Mouse (Mus musculus) spleen, adult 18-20 months (tissue): ENCODE measurements at regions not wholly inside any gene's neighbourhood (a gene's known extent, or its start where the extent isn't known, plus 50 kb on each side); places are given as distances from the start of the nearest gene placed in this dataset.
A peak's percentile ranks its signal among the peaks of the same experiment; 100 is the strongest.

Experiments
- DNase-seq, 2 experiments: peaks; one replicate each; pipeline ENCODE4 v3.0.0; 2022; ENCODE audit warnings: mixed read lengths in 2 of 2

- peak in 1 of 2 experiments; percentile 1 for DNase-seq
Observed at GRCm38 (mm10) chr12:26885831-26886634, 417.0 kb downstream of the Cmpk2 start.

GRCm38 (mm10) chr12:26885083-26885482, 416.1 kb downstream of the Cmpk2 start:
- no peak for DNase-seq

GRCm38 (mm10) chr12:26884156-26884555, 415.2 kb downstream of the Cmpk2 start:
- DNase-seq, result no peak

- no peak for DNase-seq
Observed at GRCm38 (mm10) chr12:26877691-26878121, 408.7 kb downstream of the Cmpk2 start.

GRCm38 (mm10) chr12:26877284-26877683, 408.3 kb downstream of the Cmpk2 start:
- no peak for DNase-seq

GRCm38 (mm10) chr12:26872466-26872865, 403.5 kb downstream of the Cmpk2 start:
- no peak for DNase-seq

GRCm38 (mm10) chr12:26867731-26868130, 398.7 kb downstream of the Cmpk2 start:
- no peak for DNase-seq

- DNase-seq, result no peak
Observed at GRCm38 (mm10) chr12:26855091-26855516, 386.1 kb downstream of the Cmpk2 start.

GRCm38 (mm10) chr12:26844917-26845316, 375.9 kb downstream of the Cmpk2 start:
- DNase-seq, result no peak

- no peak for DNase-seq
Observed at GRCm38 (mm10) chr12:26842696-26843095, 373.7 kb downstream of the Cmpk2 start.

GRCm38 (mm10) chr12:26821257-26821968, 352.4 kb downstream of the Cmpk2 start:
- DNase-seq, result no peak

GRCm38 (mm10) chr12:26817866-26818265, 348.9 kb downstream of the Cmpk2 start:
- DNase-seq, result no peak

GRCm38 (mm10) chr12:26815771-26816170, 346.8 kb downstream of the Cmpk2 start:
- DNase-seq, result no peak

GRCm38 (mm10) chr12:26810565-26811177, 341.7 kb downstream of the Cmpk2 start:
- no peak for DNase-seq

- DNase-seq, result no peak
Observed at GRCm38 (mm10) chr12:26809670-26810069, 340.7 kb downstream of the Cmpk2 start.

GRCm38 (mm10) chr12:26802542-26802941, 333.5 kb downstream of the Cmpk2 start:
- no peak for DNase-seq

GRCm38 (mm10) chr12:26799310-26799709, 330.3 kb downstream of the Cmpk2 start:
- DNase-seq, result no peak

- DNase-seq, result no peak
Observed at GRCm38 (mm10) chr12:26796367-26796766, 327.4 kb downstream of the Cmpk2 start.

- DNase-seq, result no peak
Observed at GRCm38 (mm10) chr12:26789336-26789846, 320.4 kb downstream of the Cmpk2 start.

GRCm38 (mm10) chr12:26785550-26785949, 316.5 kb downstream of the Cmpk2 start:
- DNase-seq, result no peak

- no peak for DNase-seq
Observed at GRCm38 (mm10) chr12:26784426-26784825, 315.4 kb downstream of the Cmpk2 start.

- DNase-seq, result no peak
Observed at GRCm38 (mm10) chr12:26783800-26784199, 314.8 kb downstream of the Cmpk2 start.

GRCm38 (mm10) chr12:26781537-26781936, 312.5 kb downstream of the Cmpk2 start:
- DNase-seq, result no peak
